Mouse (Mus musculus) left cerebral cortex, adult 11 months (tissue): ENCODE data around the gene Sptb.
A peak's percentile ranks its signal among the peaks of the same experiment; 100 is the strongest.

Source experiments
- DNase-seq: peaks from one replicate; pipeline ENCODE4 v3.0.0; 2022; ENCODE audit warnings: low spot score

Sptb gene

GRCm38 (mm10) chr12:76605837-76606236 lies 104.5 kb downstream of the Sptb start:
- DNase-seq: no peak

GRCm38 (mm10) chr12:76604546-76604945 lies 105.8 kb downstream of the Sptb start:
- no peak for DNase-seq

- DNase-seq: no peak
These were observed 106.6 kb downstream of the Sptb start for GRCm38 (mm10) chr12:76603779-76604178.

- no peak for DNase-seq
These were observed 112.0 kb downstream of the Sptb start for GRCm38 (mm10) chr12:76598196-76598928.

GRCm38 (mm10) chr12:76597577-76598100 lies 112.7 kb downstream of the Sptb start:
- DNase-seq: no peak

- peak; percentile 58 for DNase-seq
These were observed 113.9 kb downstream of the Sptb start for GRCm38 (mm10) chr12:76596292-76597023.

GRCm38 (mm10) chr12:76595830-76596229 lies 114.5 kb downstream of the Sptb start:
- peak; percentile 39 for DNase-seq

GRCm38 (mm10) chr12:76594556-76594955 lies 115.8 kb downstream of the Sptb start:
- no peak for DNase-seq

GRCm38 (mm10) chr12:76593839-76594322 lies 116.5 kb downstream of the Sptb start:
- peak; percentile 69 for DNase-seq

- no peak for DNase-seq
These were observed 117.1 kb downstream of the Sptb start for GRCm38 (mm10) chr12:76593254-76593653.

- DNase-seq: no peak
These were observed 118.1 kb downstream of the Sptb start for GRCm38 (mm10) chr12:76592213-76592612.

- DNase-seq: no peak
These were observed 119.3 kb downstream of the Sptb start for GRCm38 (mm10) chr12:76591037-76591436.

- no peak for DNase-seq
These were observed 120.8 kb downstream of the Sptb start for GRCm38 (mm10) chr12:76589531-76589930.

GRCm38 (mm10) chr12:76587357-76587756 lies 123.0 kb downstream of the Sptb start:
- no peak for DNase-seq

- no peak for DNase-seq
These were observed 125.3 kb downstream of the Sptb start for GRCm38 (mm10) chr12:76585028-76585427.

GRCm38 (mm10) chr12:76583454-76583853 lies 126.9 kb downstream of the Sptb start:
- DNase-seq: no peak

- DNase-seq: no peak
These were observed 127.5 kb downstream of the Sptb start for GRCm38 (mm10) chr12:76582841-76583240.

- no peak for DNase-seq
These were observed 128.2 kb downstream of the Sptb start for GRCm38 (mm10) chr12:76582139-76582538.

GRCm38 (mm10) chr12:76579806-76580205 lies 130.5 kb downstream of the Sptb start:
- no peak for DNase-seq

- DNase-seq: no peak
These were observed 131.9 kb downstream of the Sptb start for GRCm38 (mm10) chr12:76578465-76578864.

- no peak for DNase-seq
These were observed 132.5 kb downstream of the Sptb start for GRCm38 (mm10) chr12:76577858-76578257.

- no peak for DNase-seq
These were observed 133.5 kb downstream of the Sptb start for GRCm38 (mm10) chr12:76576806-76577205.

- DNase-seq: no peak
These were observed 134.3 kb downstream of the Sptb start for GRCm38 (mm10) chr12:76576061-76576460.
